8 mouse cellular contexts compared by ENCODE assay signal in the genomic region with DNA sequence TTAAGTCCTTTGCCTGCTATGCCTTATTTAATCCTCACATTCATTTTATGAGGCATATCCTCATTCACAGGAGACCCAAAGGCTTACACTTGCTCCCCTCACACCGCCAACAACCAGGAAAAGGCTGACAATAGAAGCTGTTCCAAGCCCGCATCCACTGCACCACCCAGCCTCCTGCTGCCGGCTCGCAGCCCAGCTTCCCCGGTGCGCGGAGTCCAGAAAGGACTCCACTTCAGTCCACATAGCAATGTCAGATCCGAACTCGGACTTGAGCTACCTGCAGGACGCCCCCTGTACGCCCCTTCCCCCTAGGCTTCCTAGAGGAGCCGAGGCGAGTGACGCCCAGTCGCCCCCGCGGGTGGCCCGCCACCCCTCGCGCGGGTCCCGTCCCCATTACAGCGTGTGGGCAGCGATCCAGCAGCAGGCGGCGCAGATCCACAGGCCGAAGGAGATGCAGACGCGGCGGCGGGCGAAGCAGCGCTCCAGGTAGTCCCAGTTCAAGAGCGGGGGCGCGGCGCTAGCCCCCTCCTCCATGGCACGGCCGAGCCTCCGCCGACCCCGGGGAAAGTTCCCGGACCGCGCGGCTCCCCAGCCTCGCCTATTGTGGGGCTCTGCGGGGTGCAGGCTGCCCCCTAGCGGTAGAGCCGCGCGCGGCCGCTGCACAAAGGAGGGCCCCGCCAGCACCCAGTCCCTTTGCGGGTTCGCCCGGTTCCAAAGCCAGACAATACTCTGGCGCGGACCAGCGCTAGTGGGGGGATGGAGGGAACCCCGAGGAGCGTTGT. TPM values are rescaled to one million over a fixed set of nuclear protein-coding genes. Genes with fewer than 3 reads are reported as not detected.
DNase-seq lines count a peak whose midpoint lies in the region; ATAC-seq lines count a peak whose summit lies in the region.

No protein-coding gene starts in this region.

- peaks cover 20% of the 10 kb centered on the region for H3K36me3 ChIP-seq in hindbrain, embryonic 15.5 days

- no peaks in the 10 kb centered on the region for H3K9me3 ChIP-seq in hindbrain, embryonic 15.5 days

- peak overlapping the region; percentile 72 for H3K4me2 ChIP-seq in hindbrain, embryonic 15.5 days

- H3K27ac ChIP-seq in hindbrain, embryonic 15.5 days (replicated peaks): peak overlapping the region; percentile 87

- ATAC-seq in hindbrain, embryonic 15.5 days (ENCODE audit: low FRiP score, low read depth): peak; percentile 87

- peak; percentile 61 for DNase-seq in WW6 (ENCODE audit: low read depth, low spot score)
- peak; percentile 73 to 74 for DNase-seq in cerebellum, postnatal 36 days
- peak; percentile 61 for DNase-seq in gastrocnemius, adult 18-20 months (ENCODE audit: low spot score)
- peak; percentile 78 to 84 for DNase-seq in layer of hippocampus, postnatal 36 days
- peak; percentile 67 for DNase-seq in lung, postnatal 25 days (ENCODE audit: low spot score)
- peak; percentile 87 for DNase-seq in retina, embryonic 14.5 days (ENCODE audit: low spot score)
- DNase-seq in thymus, postnatal 36 days: peak; percentile 71 to 74

- no peaks in the 10 kb centered on the region for H3K27me3 ChIP-seq in hindbrain, embryonic 15.5 days

- peak overlapping the region; percentile 56 for H3K4me3 ChIP-seq in hindbrain, embryonic 15.5 days

- WGBS in hindbrain, embryonic 15.5 days: under 1% methylated on average over 56 of the region's 63 CpGs

- H3K9ac ChIP-seq in hindbrain, embryonic 15.5 days: peak overlapping the region; percentile 76

- peaks cover 28% of the 10 kb centered on the region for H3K4me1 ChIP-seq in hindbrain, embryonic 15.5 days (replicated peaks)

RNA-seq across cellular contexts. Expression of gene Tmem44, which starts 0.5 kb away (rescaled TPM):
- 1 to 10 TPM; 1.3 to 1.9 TPM for total RNA-seq in gastrocnemius, adult 18-20 months (2021)
- 67.9 and 72.6 TPM in 2 replicates for polyA plus RNA-seq in hindbrain, embryonic 15.5 days (2015; fragmentation: Nextera tagmentation; extraction: Ambion mirVana)
- 10 to 100 TPM; 32.3 to 38.0 TPM for total RNA-seq in layer of hippocampus, postnatal 36 days (2021)

RNA-seq across cellular contexts. Expression of gene Lsg1, which starts 37.2 kb away (rescaled TPM):
- 10 to 100 TPM; 18.6 to 18.9 TPM for total RNA-seq in gastrocnemius, adult 18-20 months (2021)
- 45.5 and 45.7 TPM in 2 replicates for polyA plus RNA-seq in hindbrain, embryonic 15.5 days (2015; fragmentation: Nextera tagmentation; extraction: Ambion mirVana)
- 10 to 100 TPM; 17.1 to 19.8 TPM for total RNA-seq in layer of hippocampus, postnatal 36 days (2021)

RNA-seq across cellular contexts. Expression of gene Fam43a, which starts 49.4 kb away (rescaled TPM):
- total RNA-seq in gastrocnemius, adult 18-20 months (2021): 1 to 10 TPM; 4.3 to 6.6 TPM
- 19.6 and 21.6 TPM in 2 replicates for polyA plus RNA-seq in hindbrain, embryonic 15.5 days (2015; fragmentation: Nextera tagmentation; extraction: Ambion mirVana)
- 10 to 100 TPM in 1 of 2 experiments, 1 to 10 TPM in 1; 9.6 to 13.6 TPM for total RNA-seq in layer of hippocampus, postnatal 36 days (2021)

Comparison
In these comparisons a context has a peak if more than half of its experiments do, and no peak if none do; other contexts are left out.
1. Peak in every context shown above with its lines: DNase-seq, ATAC-seq, H3K4me3 ChIP-seq and H3K27ac ChIP-seq.
2. RNA of gene Tmem44, which starts 0.5 kb away (total RNA-seq): 32.3 to 38.0 TPM in layer of hippocampus, postnatal 36 days; 1.3 to 1.9 TPM in gastrocnemius, adult 18-20 months; every median in the first group is over 10 times any median in the second.